Mouse (Mus musculus) Patski (cell line): ENCODE measurements around the gene Cygb. TPM values are rescaled to one million over a fixed set of nuclear protein-coding genes. Genes with fewer than 3 reads are reported as not detected.

Experiments
- ATAC-seq: fragments of 100-300 bp; one replicate; pipeline ENCODE4 v1.8.0; 2021
- CTCF ChIA-PET: fragments of 350-600 bp; sonication (Branson Sonifier 250); formaldehyde crosslinking; loops from one replicate; lab custom pipeline; 2022; ENCODE audit warnings: inconsistent platforms; lab: Charles Lee
- POLR2A ChIA-PET: fragments of 350-600 bp; sonication (Branson Sonifier 250); formaldehyde crosslinking; loops from one replicate; lab custom pipeline; 2022; ENCODE audit warnings: antibody characterized with exemption, inconsistent platforms; lab: Charles Lee
- DNase-seq: peaks from one replicate; pipeline ENCODE4 v3.0.0-alpha.2; 2011; ENCODE audit warnings: low read depth, low spot score
- H3K27me3 ChIP-seq: fragments of 371-371 bp; one replicate; pipeline ENCODE4 v1.5.1; 2021
- CTCF ChIP-seq: fragments of 100-300 bp; IDR thresholded peaks from one replicate; pipeline ENCODE4 v1.5.1; 2021
- in situ Hi-C: fragments of 300-500 bp; cut with MboI; formaldehyde crosslinking; loops from 3 replicates; pipeline ENCODE4 v1.11.1; 2018; ENCODE audit warnings: low pct_unique_long_range_greater_than_20kb, mixed read lengths
- polyA plus RNA-seq: library from polyadenylated mRNA; unstranded; gene quantifications from one replicate; pipeline ENCODE4 v1.2.3, GENCODE M21; 2021

The Cygb gene
- polyA plus RNA-seq, 1 experiment from 2014 or later: 0.24 TPM

DNA sequence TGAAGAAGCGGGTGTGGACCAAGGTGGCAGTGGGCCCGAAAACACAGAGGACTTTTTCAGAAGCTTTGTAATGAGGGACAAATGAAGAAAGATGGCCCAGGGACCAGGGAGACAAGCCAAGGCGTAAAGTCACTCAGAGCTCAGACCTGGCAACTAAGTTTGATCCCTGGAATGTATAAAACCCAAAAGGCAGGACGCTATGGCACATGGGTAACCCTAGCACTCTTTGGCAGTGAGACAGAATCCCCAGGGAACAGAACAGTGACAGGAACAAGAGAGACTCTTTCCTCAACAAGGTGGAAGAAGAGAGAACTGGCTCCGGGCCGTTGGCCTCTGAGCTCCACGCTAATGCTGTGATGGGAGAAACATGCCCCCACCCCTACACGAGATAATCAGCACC lies 3.3 kb downstream of the Cygb start:
- in situ Hi-C loops: no loop called here
- DNase-seq (no peak), ATAC-seq (no peak)
- ChIA-PET POLR2A (no interaction called here), CTCF (interaction anchor here (0.9 to 2.8 kb wide), 3 partner anchors 10 to 108 kb away, joined by 3 to 10 read pairs (median 3); no protein-coding TSS in a partner anchor)
- TF ChIP-seq CTCF: no peak
- no peaks in the 10 kb centered on the region for H3K27me3 ChIP-seq

DNA sequence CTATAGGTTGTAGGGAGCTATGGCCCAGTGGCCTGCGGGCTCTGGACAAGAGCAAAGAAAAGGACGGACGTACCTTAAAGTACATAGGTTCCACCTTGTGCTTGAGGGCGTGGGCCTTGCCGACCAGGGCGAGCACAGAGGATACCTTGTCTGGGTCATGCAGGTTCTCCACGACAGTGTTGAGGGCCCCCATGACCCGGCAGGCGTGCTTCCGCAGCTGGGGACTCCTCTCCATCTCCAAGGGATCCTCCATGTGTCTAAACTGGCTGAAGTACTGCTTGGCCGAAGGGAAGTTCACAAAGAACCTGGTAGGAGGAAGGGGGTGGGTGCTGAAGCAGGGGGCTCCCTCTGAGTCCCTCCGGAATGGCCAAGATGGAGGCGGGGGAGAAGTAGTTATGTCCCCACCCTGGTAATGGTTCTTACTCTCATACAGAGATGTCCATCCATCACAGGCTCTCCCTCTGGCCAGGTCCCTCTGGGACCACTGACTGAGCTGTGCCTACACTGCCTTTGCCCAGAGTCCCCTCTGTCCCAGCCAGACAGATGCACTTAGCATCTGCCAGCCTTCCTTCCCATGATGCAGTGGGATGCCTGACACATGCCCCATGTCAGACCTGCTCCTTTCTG lies 4.3 kb downstream of the Cygb start:
- no peak for TF ChIP-seq CTCF
- no peak for ATAC-seq

DNA sequence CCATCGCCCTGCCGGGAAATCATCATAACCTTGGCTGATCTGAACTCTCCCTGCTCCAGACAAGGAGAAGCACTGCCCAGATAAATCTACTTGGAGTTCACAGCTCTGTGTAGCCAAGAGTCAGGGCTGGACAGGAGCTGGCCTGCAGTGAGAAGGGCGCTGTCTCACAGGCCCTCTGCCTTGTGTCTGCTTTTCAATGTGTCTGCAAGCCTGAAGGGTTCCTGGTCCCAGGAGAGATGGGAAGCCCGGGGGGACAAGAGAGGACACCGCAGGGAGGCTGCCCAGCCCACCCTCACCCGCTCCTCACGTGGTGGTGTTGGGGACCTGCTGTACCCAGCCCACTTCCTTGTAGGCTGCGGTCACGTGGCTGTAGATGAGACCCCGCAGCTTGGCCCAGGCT lies 5.1 kb downstream of the Cygb start:
- CTCF ChIA-PET: interaction anchor here (0.9 to 2.8 kb wide), 2 partner anchors 22 to 159 kb away, joined by 3 to 10 read pairs; no protein-coding TSS in a partner anchor
- no peak for ATAC-seq
- H3K27me3 ChIP-seq: no peaks in the 10 kb centered on the region
- no peak for DNase-seq
- TF ChIP-seq CTCF: no peak
- POLR2A ChIA-PET: no interaction called here
- in situ Hi-C loops: no loop called here

More for the DNA sequence above, 4.3 kb downstream of the Cygb start:
- in situ Hi-C loops: no loop called here
- H3K27me3 ChIP-seq: no peaks in the 10 kb centered on the region
- ChIA-PET CTCF (interaction anchor here (0.9 to 2.8 kb wide), 2 partner anchors 21 to 158 kb away, joined by 3 to 10 read pairs; no protein-coding TSS in a partner anchor), POLR2A (no interaction called here)
- no peak for DNase-seq

DNA sequence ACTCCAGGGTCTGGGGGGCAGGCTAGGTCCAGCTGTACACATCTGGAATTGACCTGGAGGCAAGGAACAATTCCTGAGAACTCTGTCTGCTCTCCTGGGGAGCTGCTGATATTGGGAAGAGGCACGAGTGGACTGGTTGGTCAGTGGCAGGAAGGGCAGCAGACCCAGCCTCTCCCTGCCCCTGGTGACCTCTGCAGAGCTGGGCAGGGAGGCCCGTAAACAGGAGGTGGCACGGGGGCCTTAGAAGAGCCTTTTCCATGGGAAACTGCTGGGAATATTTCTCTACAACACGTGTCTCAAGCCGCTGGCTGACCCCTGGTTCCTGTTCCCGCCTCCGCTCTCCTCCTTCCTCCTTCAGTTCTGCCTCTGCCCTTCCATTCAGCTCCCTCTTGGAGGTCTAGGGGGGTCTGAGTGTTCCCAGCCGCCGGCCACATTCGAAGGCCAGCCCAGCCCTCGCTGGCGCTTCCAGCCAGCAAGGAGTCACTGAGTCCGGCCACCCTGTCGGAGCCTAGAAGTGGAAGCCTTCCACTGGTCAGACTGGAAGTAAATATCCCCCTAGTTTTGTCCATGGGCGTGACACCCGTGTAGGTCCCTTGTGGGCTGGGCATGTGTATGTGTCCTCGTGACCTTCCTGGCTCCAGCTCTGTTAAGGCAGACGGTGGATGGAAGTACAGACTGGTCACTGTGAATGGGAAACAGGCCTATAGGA lies 5.7 kb downstream of the Cygb start:
- no peak for DNase-seq
- no peak for ATAC-seq
- POLR2A ChIA-PET: no interaction called here
- no peaks in the 10 kb centered on the region for H3K27me3 ChIP-seq
- in situ Hi-C loops: no loop called here
- CTCF ChIA-PET: interaction anchor here (0.9 to 7.4 kb wide), 2 partner anchors 23 to 160 kb away, joined by 4 to 53 read pairs; no protein-coding TSS in a partner anchor
- no peak for TF ChIP-seq CTCF

DNA sequence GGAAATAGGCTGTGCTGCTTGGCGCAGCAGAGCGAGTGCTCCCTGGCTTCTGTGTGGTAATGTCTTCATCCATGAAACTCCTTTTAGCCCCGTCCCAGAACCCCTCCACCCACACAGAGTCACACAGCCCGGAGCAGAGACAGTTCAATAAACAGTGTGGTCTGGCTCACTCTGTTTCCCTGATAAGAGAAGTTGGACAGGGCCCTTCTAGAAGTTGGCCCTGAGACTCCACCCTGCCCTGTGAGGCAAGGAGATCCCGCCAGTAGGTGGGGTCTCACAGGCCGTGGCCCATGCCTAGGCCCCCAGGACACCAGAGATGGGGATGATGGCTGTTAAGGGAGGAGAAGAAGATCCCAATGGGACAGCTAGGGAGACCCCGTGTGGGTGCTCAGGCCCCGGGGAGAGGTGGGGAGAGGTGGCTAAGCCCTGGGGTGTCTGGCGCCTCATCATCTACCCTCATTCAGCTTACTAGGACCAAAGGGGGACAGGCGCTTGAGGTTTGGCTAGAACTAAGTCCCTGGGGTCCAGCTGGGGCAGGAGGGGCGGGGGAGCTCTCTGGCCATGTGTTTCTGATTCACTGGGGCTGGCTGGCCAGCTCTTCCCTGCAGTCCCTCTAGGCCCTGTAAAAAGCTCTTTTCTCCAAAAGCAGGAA lies 6.6 kb downstream of the Cygb start:
- no peak for DNase-seq
- no peak for TF ChIP-seq CTCF
- in situ Hi-C loops: no loop called here
- CTCF ChIA-PET: interaction anchor here (0.9 to 7.4 kb wide), 2 partner anchors 24 to 160 kb away, joined by 4 to 53 read pairs; no protein-coding TSS in a partner anchor
- ATAC-seq: no peak
- POLR2A ChIA-PET: interaction anchor here (1.5 kb wide), 1 partner anchor 24 kb away, joined by 3 read pairs; no protein-coding TSS in a partner anchor
- no peaks in the 10 kb centered on the region for H3K27me3 ChIP-seq

DNA sequence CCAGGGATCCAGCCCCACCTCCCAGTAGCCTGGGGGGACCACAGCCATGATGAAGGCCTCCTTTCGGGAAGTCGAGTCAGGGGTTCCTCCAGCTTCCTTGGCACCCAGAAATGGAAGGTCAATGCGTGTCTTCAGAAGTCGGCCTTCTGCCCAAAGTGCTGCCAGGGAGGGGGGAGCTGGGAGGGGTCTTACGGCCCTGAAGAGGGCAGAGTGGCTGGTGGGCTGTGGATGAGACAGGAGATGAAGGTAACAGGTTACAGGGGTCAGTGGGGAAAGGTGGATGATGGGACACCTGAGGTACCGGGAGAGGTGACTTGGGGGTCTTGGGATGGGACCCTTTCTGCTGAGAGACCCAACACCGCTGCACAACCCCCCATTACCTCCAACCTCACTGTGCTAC lies 7.3 kb downstream of the Cygb start:
- in situ Hi-C loops: no loop called here
- ChIA-PET CTCF (interaction anchor here (0.7 to 7.4 kb wide), 3 partner anchors 18 to 55 kb away, joined by 3 to 53 read pairs (median 5); no protein-coding TSS in a partner anchor), POLR2A (interaction anchor here (1.5 kb wide), 1 partner anchor 25 kb away, joined by 3 read pairs; no protein-coding TSS in a partner anchor)
- ATAC-seq (no peak), DNase-seq (no peak)
- no peak for TF ChIP-seq CTCF
- no peaks in the 10 kb centered on the region for H3K27me3 ChIP-seq

DNA sequence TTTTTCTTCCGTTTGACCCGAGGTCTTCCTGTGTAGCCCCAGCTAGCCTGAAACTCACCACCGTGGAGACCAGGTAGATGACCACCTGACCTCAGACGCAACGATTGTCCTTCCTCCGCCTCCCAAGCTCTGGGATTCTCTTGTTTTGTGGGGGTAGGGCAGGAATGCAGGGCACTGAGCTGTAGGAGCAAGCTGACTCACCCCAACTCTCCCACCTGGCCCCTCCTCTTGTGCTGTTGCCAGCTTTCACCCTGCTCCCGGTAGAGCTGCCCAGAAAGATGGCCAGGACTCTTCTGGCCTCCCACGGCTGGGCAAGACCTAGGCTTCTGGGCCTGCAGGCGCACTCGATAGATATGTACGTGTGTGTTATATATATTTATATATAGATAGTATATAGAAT lies 8.0 kb downstream of the Cygb start:
- ATAC-seq: no peak
- ChIA-PET POLR2A (interaction anchor here (1.5 kb wide), 1 partner anchor 25 kb away, joined by 3 read pairs; no protein-coding TSS in a partner anchor), CTCF (interaction anchor here (0.7 to 7.4 kb wide), 5 partner anchors 12 to 163 kb away, joined by 3 to 53 read pairs (median 5); no protein-coding TSS in a partner anchor)
- DNase-seq: no peak
- in situ Hi-C loops: no loop called here
- no peaks in the 10 kb centered on the region for H3K27me3 ChIP-seq
- TF ChIP-seq CTCF: no peak

DNA sequence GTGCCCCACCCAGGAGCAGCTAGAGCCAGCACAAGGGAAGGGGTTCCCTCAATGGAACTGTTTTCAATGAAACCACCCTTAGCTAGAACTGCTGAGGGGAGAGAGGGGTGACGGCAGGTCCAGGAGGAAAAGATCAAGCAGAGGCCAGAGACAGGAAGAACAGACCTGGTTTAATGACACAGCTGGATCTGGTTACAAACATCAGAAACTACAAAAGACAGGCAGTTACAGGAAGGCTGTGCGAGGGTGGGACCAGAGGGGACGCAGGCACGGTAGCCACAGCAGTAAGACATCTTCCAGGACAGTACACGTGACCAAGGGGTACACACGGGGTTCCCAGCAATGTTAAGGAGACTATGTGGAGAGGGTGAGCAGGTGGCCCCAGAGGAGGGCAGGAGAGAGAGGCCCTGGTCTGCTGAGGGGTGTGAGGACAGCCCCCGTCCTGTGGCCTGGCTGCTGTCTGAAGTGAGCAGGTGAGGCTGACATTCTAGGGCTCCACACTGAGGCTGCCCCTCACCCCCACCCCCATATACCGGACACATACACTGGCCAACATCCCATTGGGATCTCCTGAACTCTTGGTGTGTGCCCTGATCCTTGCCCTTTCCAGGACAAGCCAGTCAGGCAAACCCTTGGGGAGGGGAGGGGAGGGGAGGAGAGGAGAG lies 8.5 kb downstream of the Cygb start:
- ChIA-PET POLR2A (interaction anchor here (0.9 to 1.5 kb wide), 2 partner anchors 26 to 28 kb away, joined by 3 read pairs; no protein-coding TSS in a partner anchor), CTCF (interaction anchor here (0.7 to 7.4 kb wide), 6 partner anchors 8 to 163 kb away, joined by 3 to 53 read pairs (median 3); partner anchors contain the start of gene Prcd)
- in situ Hi-C loops: no loop called here
- no peaks in the 10 kb centered on the region for H3K27me3 ChIP-seq
- TF ChIP-seq CTCF: no peak
- DNase-seq (no peak), ATAC-seq (no peak)

DNA sequence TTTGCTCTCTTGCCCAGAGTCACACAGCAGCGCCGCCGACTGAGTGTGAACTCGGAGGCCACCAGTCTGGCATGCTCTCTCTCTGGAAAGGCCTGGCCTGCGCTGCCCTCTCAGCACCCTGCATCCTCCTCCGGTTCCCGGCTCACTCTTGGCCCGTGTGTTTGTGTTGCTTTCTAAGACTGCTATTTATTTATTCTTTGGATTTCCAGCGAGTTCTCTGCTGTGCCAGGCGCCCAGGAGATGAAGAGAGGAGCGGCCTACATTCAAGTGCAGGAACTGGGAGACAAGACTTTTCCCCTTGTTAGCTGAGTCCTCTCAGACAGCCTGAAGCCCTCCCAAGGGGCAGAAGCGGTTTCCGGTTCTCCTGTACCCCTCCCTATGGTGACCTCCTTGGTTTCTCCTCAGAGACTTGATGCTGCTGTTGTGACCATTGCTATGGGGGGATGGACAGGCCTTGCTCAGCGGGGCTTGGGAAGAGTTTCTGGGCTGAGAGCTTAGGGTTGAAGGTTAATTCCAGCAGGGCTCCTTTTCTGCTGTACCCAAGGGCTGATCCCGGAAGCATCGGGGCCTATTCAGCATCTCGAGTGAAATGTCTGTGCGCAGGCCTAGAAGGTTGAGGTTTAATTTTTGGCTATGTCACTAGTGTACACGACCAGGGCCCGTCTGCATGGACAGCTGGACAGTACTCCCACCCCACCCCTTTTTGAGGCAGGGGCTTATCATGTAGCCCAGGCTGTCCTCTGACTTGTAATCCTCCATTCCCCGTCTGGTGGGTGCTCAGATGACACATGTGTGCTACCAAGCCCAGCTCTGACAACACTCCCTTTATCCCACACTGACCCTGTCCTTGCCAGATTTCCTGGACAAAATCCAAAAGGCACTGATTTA lies 9.6 kb downstream of the Cygb start:
- no peak for TF ChIP-seq CTCF
- ATAC-seq (no peak), DNase-seq (no peak)
- no peaks in the 10 kb centered on the region for H3K27me3 ChIP-seq
- in situ Hi-C loops: loop anchor here (5.0 kb wide), 1 partner anchor 403 kb away; no protein-coding TSS in a partner anchor
- POLR2A ChIA-PET: interaction anchor here (0.5 to 2.5 kb wide), 5 partner anchors 24 to 396 kb away, joined by 3 to 11 read pairs (median 3); no protein-coding TSS in a partner anchor
- CTCF ChIA-PET: interaction anchor here (0.7 to 7.4 kb wide), 12 partner anchors 9 to 199 kb away, joined by 3 to 53 read pairs (median 4); partner anchors contain the start of genes Cygb, Jmjd6, Mettl23 and Prcd
